ENCODE assay signal across 18 mouse cellular contexts in genomic region chr2:18842527-18842926, GRCm38 (mm10).
"Had no signal": no experiment of that assay in that cellular context is flagged by ENCODE, and none has a peak within 500 bp of the region (broad histone marks: within the 10 kb centered on the region; RNA-seq: fewer than 3 reads in every experiment).

No protein-coding gene starts in this region.

- H3K27me3 ChIP-seq: midbrain, embryonic 13.5 days; midbrain, embryonic 15.5 days; neural tube, embryonic 13.5 days; neural tube, embryonic 15.5 days had no signal

- H3K27ac ChIP-seq: midbrain, embryonic 13.5 days; midbrain, embryonic 15.5 days; neural tube, embryonic 13.5 days; neural tube, embryonic 15.5 days had no signal

- H3K4me2 ChIP-seq: lung, embryonic 14.5 days; midbrain, embryonic 11.5 days; midbrain, embryonic 13.5 days; midbrain, embryonic 15.5 days; neural tube, embryonic 13.5 days; neural tube, embryonic 15.5 days had no signal

- H3K36me3 ChIP-seq: midbrain, embryonic 15.5 days had no signal

- H3K4me1 ChIP-seq: midbrain, embryonic 13.5 days; midbrain, embryonic 15.5 days; neural tube, embryonic 13.5 days; neural tube, embryonic 15.5 days had no signal

- H3K4me3 ChIP-seq: midbrain, embryonic 13.5 days; midbrain, embryonic 15.5 days; myocyte; neural tube, embryonic 13.5 days; neural tube, embryonic 15.5 days had no signal

- H3K9ac ChIP-seq: lung, embryonic 14.5 days; midbrain, embryonic 13.5 days; midbrain, embryonic 15.5 days; neural tube, embryonic 13.5 days; neural tube, embryonic 15.5 days had no signal

- DNase-seq: lung, adult 18-20 months; lung, embryonic 14.5 days; lung, postnatal 10 days; lung, postnatal 4 days; retina, postnatal 1 day; right cerebral cortex, adult 18-20 months; right cerebral cortex, postnatal 25 days; right cerebral cortex, postnatal 4 days; spleen, adult 18-20 months; thymus, adult 18-20 months; thymus, postnatal 14 days; thymus, postnatal 36 days had no signal

- ATAC-seq: midbrain, embryonic 13.5 days; midbrain, embryonic 15.5 days had no signal

- H3K9me3 ChIP-seq: midbrain, embryonic 13.5 days; midbrain, embryonic 15.5 days; neural tube, embryonic 13.5 days; neural tube, embryonic 15.5 days had no signal
